Mouse (Mus musculus): ENCODE measurements around the gene Usf1. TPM values are rescaled to one million over a fixed set of nuclear protein-coding genes. Genes with fewer than 3 reads are reported as not detected.

Usf1 gene
- polyA plus RNA-seq, 1 experiment from 2014 or later: 86.4 TPM

- Histone ChIP-seq H3K9ac (ENCODE audit: low read depth, low read length) (peak overlapping the region; percentile 77; the same call in 1 of the 2 replicates), H3K27me3 (ENCODE audit: control insufficient read depth, insufficient read depth, low read length) (no peaks in the 10 kb centered on the region), H3K4me1 (ENCODE audit: control insufficient read depth, insufficient read depth, low read length) (peaks cover 42% of the 10 kb centered on the region), H3K4me3 (ENCODE audit: low read length) (peak overlapping the region; percentile 73), H3K27ac (ENCODE audit: low read depth, low read length) (peak overlapping the region; percentile 80), H3K36me3 (ENCODE audit: control insufficient read depth, insufficient read depth, low read length) (no peaks in the 10 kb centered on the region), H3K9me3 (ENCODE audit: control insufficient read depth, low read length) (0 out of 2 replicates have a peak, but pooled peaks cover 3% of the 10 kb centered on the region), H3K4me2 (replicated peaks; ENCODE audit: low read depth, low read length) (peak overlapping the region; percentile 68)
- 2% methylated on average over 9 of the region's 9 CpGs for WGBS
- ATAC-seq (ENCODE audit: low FRiP score, low TSS enrichment): peak; percentile 73
These were observed 29.1 kb downstream of the Usf1 start for GRCm38 (mm10) chr1:171440025-171440725.

GRCm38 (mm10) chr1:171441466-171442412 lies 30.6 kb downstream of the Usf1 start:
- peaks cover 40% of the 10 kb centered on the region for H3K4me1 ChIP-seq (ENCODE audit: control insufficient read depth, insufficient read depth, low read length)
- 0 out of 2 replicates have a peak overlapping the region, but pooled peaks have one; percentile 25 for H3K9ac ChIP-seq (ENCODE audit: low read depth, low read length)
- 43% methylated on average over 7 of the region's 7 CpGs for WGBS
- H3K4me3 ChIP-seq (ENCODE audit: low read length): no peak overlapping the region
- H3K9me3 ChIP-seq (ENCODE audit: control insufficient read depth, low read length): 0 out of 2 replicates have a peak, but pooled peaks cover 3% of the 10 kb centered on the region
- peak overlapping the region; percentile 80 for H3K27ac ChIP-seq (ENCODE audit: low read depth, low read length)
- no peaks in the 10 kb centered on the region for H3K36me3 ChIP-seq (ENCODE audit: control insufficient read depth, insufficient read depth, low read length)
- H3K4me2 ChIP-seq (replicated peaks; ENCODE audit: low read depth, low read length): peak overlapping the region; percentile 24; the same call in 1 of the 2 replicates
- ATAC-seq (ENCODE audit: low FRiP score, low TSS enrichment): no peak
- no peaks in the 10 kb centered on the region for H3K27me3 ChIP-seq (ENCODE audit: control insufficient read depth, insufficient read depth, low read length)

- Histone ChIP-seq H3K27ac (ENCODE audit: low read depth, low read length) (peak overlapping the region; percentile 80), H3K9ac (ENCODE audit: low read depth, low read length) (0 out of 2 replicates have a peak overlapping the region, but pooled peaks have one; percentile 25), H3K4me1 (ENCODE audit: control insufficient read depth, insufficient read depth, low read length) (peaks cover 44% of the 10 kb centered on the region), H3K4me3 (ENCODE audit: low read length) (no peak overlapping the region), H3K9me3 (ENCODE audit: control insufficient read depth, low read length) (0 out of 2 replicates have a peak, but pooled peaks cover 3% of the 10 kb centered on the region), H3K36me3 (ENCODE audit: control insufficient read depth, insufficient read depth, low read length) (no peaks in the 10 kb centered on the region), H3K27me3 (ENCODE audit: control insufficient read depth, insufficient read depth, low read length) (no peaks in the 10 kb centered on the region), H3K4me2 (replicated peaks; ENCODE audit: low read depth, low read length) (0 out of 2 replicates have a peak overlapping the region, but pooled peaks have one; percentile 21)
- no peak for ATAC-seq (ENCODE audit: low FRiP score, low TSS enrichment)
- WGBS: 55% methylated on average over 8 of the region's 8 CpGs
These were observed 31.3 kb downstream of the Usf1 start for GRCm38 (mm10) chr1:171442413-171442760.

- no peaks in the 10 kb centered on the region for H3K27me3 ChIP-seq (ENCODE audit: control insufficient read depth, insufficient read depth, low read length)
- peaks cover 34% of the 10 kb centered on the region for H3K4me1 ChIP-seq (ENCODE audit: control insufficient read depth, insufficient read depth, low read length)
- no peak overlapping the region for H3K27ac ChIP-seq (ENCODE audit: low read depth, low read length)
- 86% methylated on average over 5 of the region's 5 CpGs for WGBS
- H3K9me3 ChIP-seq (ENCODE audit: control insufficient read depth, low read length): 0 out of 2 replicates have a peak, but pooled peaks cover 3% of the 10 kb centered on the region
- H3K36me3 ChIP-seq (ENCODE audit: control insufficient read depth, insufficient read depth, low read length): no peaks in the 10 kb centered on the region
- H3K4me2 ChIP-seq (replicated peaks; ENCODE audit: low read depth, low read length): no peak overlapping the region
- H3K4me3 ChIP-seq (ENCODE audit: low read length): no peak overlapping the region
- no peak for ATAC-seq (ENCODE audit: low FRiP score, low TSS enrichment)
- H3K9ac ChIP-seq (ENCODE audit: low read depth, low read length): no peak overlapping the region
These were observed 33.9 kb downstream of the Usf1 start for GRCm38 (mm10) chr1:171445050-171445449.

GRCm38 (mm10) chr1:171446854-171447253 lies 35.7 kb downstream of the Usf1 start:
- 49% methylated on average over 7 of the region's 7 CpGs for WGBS
- no peak overlapping the region for H3K27ac ChIP-seq (ENCODE audit: low read depth, low read length)

GRCm38 (mm10) chr1:171447692-171448091 lies 36.6 kb downstream of the Usf1 start:
- H3K9me3 ChIP-seq (ENCODE audit: control insufficient read depth, low read length): 0 out of 2 replicates have a peak, but pooled peaks cover 3% of the 10 kb centered on the region
- no peaks in the 10 kb centered on the region for H3K36me3 ChIP-seq (ENCODE audit: control insufficient read depth, insufficient read depth, low read length)
- peak overlapping the region; percentile 0; the same call in 1 of the 2 replicates for H3K27ac ChIP-seq (ENCODE audit: low read depth, low read length)
- peak; percentile 50; the same call in 1 of the 2 replicates for ATAC-seq (ENCODE audit: low FRiP score, low TSS enrichment)
- no peaks in the 10 kb centered on the region for H3K27me3 ChIP-seq (ENCODE audit: control insufficient read depth, insufficient read depth, low read length)
- H3K4me3 ChIP-seq (ENCODE audit: low read length): no peak overlapping the region
- H3K4me2 ChIP-seq (replicated peaks; ENCODE audit: low read depth, low read length): no peak overlapping the region; the same call in 1 of the 2 replicates
- no peak overlapping the region for H3K9ac ChIP-seq (ENCODE audit: low read depth, low read length)
- H3K4me1 ChIP-seq (ENCODE audit: control insufficient read depth, insufficient read depth, low read length): peaks cover 14% of the 10 kb centered on the region
- WGBS: 24% methylated on average over 10 of the region's 10 CpGs

More at GRCm38 (mm10) chr1:171446854-171447253, 35.7 kb downstream of the Usf1 start:
- 0 out of 2 replicates have a peak, but pooled peaks cover 3% of the 10 kb centered on the region for H3K9me3 ChIP-seq (ENCODE audit: control insufficient read depth, low read length)
- H3K36me3 ChIP-seq (ENCODE audit: control insufficient read depth, insufficient read depth, low read length): no peaks in the 10 kb centered on the region
- no peaks in the 10 kb centered on the region for H3K27me3 ChIP-seq (ENCODE audit: control insufficient read depth, insufficient read depth, low read length)
- H3K9ac ChIP-seq (ENCODE audit: low read depth, low read length): no peak overlapping the region
- H3K4me3 ChIP-seq (ENCODE audit: low read length): no peak overlapping the region
- H3K4me1 ChIP-seq (ENCODE audit: control insufficient read depth, insufficient read depth, low read length): peaks cover 19% of the 10 kb centered on the region
- no peak overlapping the region for H3K4me2 ChIP-seq (replicated peaks; ENCODE audit: low read depth, low read length)
- no peak for ATAC-seq (ENCODE audit: low FRiP score, low TSS enrichment)

GRCm38 (mm10) chr1:171450062-171450461 lies 38.9 kb downstream of the Usf1 start:
- Histone ChIP-seq H3K9ac (ENCODE audit: low read depth, low read length) (no peak overlapping the region), H3K36me3 (ENCODE audit: control insufficient read depth, insufficient read depth, low read length) (no peaks in the 10 kb centered on the region), H3K27ac (ENCODE audit: low read depth, low read length) (no peak overlapping the region), H3K4me3 (ENCODE audit: low read length) (no peak overlapping the region), H3K27me3 (ENCODE audit: control insufficient read depth, insufficient read depth, low read length) (no peaks in the 10 kb centered on the region), H3K4me1 (ENCODE audit: control insufficient read depth, insufficient read depth, low read length) (peaks cover 14% of the 10 kb centered on the region), H3K4me2 (replicated peaks; ENCODE audit: low read depth, low read length) (no peak overlapping the region), H3K9me3 (ENCODE audit: control insufficient read depth, low read length) (no peaks in the 10 kb centered on the region)
- ATAC-seq (ENCODE audit: low FRiP score, low TSS enrichment): no peak
- WGBS: 88% methylated on average over 11 of the region's 11 CpGs

GRCm38 (mm10) chr1:171451001-171451400 lies 39.9 kb downstream of the Usf1 start:
- Histone ChIP-seq H3K27me3 (ENCODE audit: control insufficient read depth, insufficient read depth, low read length) (no peaks in the 10 kb centered on the region), H3K27ac (ENCODE audit: low read depth, low read length) (no peak overlapping the region), H3K4me3 (ENCODE audit: low read length) (no peak overlapping the region), H3K36me3 (ENCODE audit: control insufficient read depth, insufficient read depth, low read length) (no peaks in the 10 kb centered on the region), H3K4me1 (ENCODE audit: control insufficient read depth, insufficient read depth, low read length) (peaks cover 14% of the 10 kb centered on the region), H3K4me2 (replicated peaks; ENCODE audit: low read depth, low read length) (no peak overlapping the region), H3K9me3 (ENCODE audit: control insufficient read depth, low read length) (no peaks in the 10 kb centered on the region), H3K9ac (ENCODE audit: low read depth, low read length) (no peak overlapping the region)
- ATAC-seq (ENCODE audit: low FRiP score, low TSS enrichment): no peak
- WGBS: 90% methylated on average over 10 of the region's 10 CpGs
